Mouse (Mus musculus) myocyte (in vitro differentiated cells): ENCODE results near the gene Gucy2d. TPM values are rescaled to one million over a fixed set of nuclear protein-coding genes. Genes with fewer than 3 reads are reported as not detected.

Source experiments
- H3K27me3 ChIP-seq: one replicate; pipeline ENCODE4 v1.6.1; 2011; ENCODE audit not compliant: control insufficient read depth, insufficient read depth, insufficient read length
- H3K36me3 ChIP-seq: one replicate; pipeline ENCODE4 v1.6.1; 2011; ENCODE audit not compliant: control insufficient read depth, insufficient read depth
- H3K4me2 ChIP-seq: one replicate; pipeline ENCODE4 v1.6.1; 2011; ENCODE audit warnings: low read depth, control low read depth
- H3K4me3 ChIP-seq: one replicate; pipeline ENCODE4 v1.5.1; 2011; ENCODE audit warnings: mild to moderate bottlenecking, control low read depth, moderate library complexity
- H3K79me2 ChIP-seq: one replicate; pipeline ENCODE4 v1.6.1; 2011; ENCODE audit not compliant: control insufficient read depth, insufficient read depth
- H3ac ChIP-seq: one replicate; pipeline ENCODE4 v1.6.1; 2011; ENCODE audit not compliant: control insufficient read depth, insufficient read length
- CEBPB ChIP-seq: IDR thresholded peaks from 2 replicates; pipeline ENCODE4 v1.6.1; 2011; ENCODE audit warnings: mild to moderate bottlenecking, moderate library complexity; ENCODE audit not compliant: poor library complexity, insufficient read depth, severe bottlenecking
- E2F4 ChIP-seq: IDR thresholded peaks from one replicate; pipeline ENCODE4 v1.6.1; 2011; ENCODE audit warnings: mild to moderate bottlenecking, control low read depth, moderate library complexity; ENCODE audit not compliant: insufficient read depth
- MAX ChIP-seq: IDR thresholded peaks from one replicate; pipeline ENCODE4 v1.6.1; 2011; ENCODE audit warnings: low read depth, mild to moderate bottlenecking, control low read depth
- MYOD1 ChIP-seq, 3 experiments: IDR thresholded peaks; one replicate each; pipeline ENCODE4 v1.6.1; 2011; ENCODE audit warnings: control low read depth in 2 of 3, low read depth in 2 of 3, mild to moderate bottlenecking in 2 of 3, moderate library complexity in 1 of 3; ENCODE audit not compliant: insufficient read length in 2 of 3, control insufficient read depth in 1 of 3
- MYOG ChIP-seq, 3 experiments: IDR thresholded peaks; one replicate each; pipeline ENCODE4 v1.6.1; 2011; ENCODE audit warnings: control low read depth in 2 of 3, low read depth in 2 of 3, mild to moderate bottlenecking in 2 of 3; ENCODE audit not compliant: insufficient read length in 2 of 3, control insufficient read depth in 1 of 3, insufficient read depth in 1 of 3
- POLR2A ChIP-seq: IDR thresholded peaks from one replicate; pipeline ENCODE4 v1.6.1; 2011; ENCODE audit warnings: low read depth, mild to moderate bottlenecking, control low read depth, moderate library complexity; ENCODE audit not compliant: insufficient read length
- POLR2AphosphoS2 ChIP-seq: IDR thresholded peaks from one replicate; pipeline ENCODE4 v1.6.1; 2011; ENCODE audit warnings: low read depth, control low read depth; ENCODE audit not compliant: insufficient read length
- REST ChIP-seq: IDR thresholded peaks from one replicate; pipeline ENCODE4 v1.6.1; 2011; ENCODE audit warnings: mild to moderate bottlenecking, control low read depth, moderate library complexity; ENCODE audit not compliant: insufficient read depth, insufficient read length
- SRF ChIP-seq: IDR thresholded peaks from one replicate; pipeline ENCODE4 v1.6.1; 2011; ENCODE audit warnings: low read depth; ENCODE audit not compliant: control insufficient read depth, insufficient read length
- TCF12 ChIP-seq: IDR thresholded peaks from one replicate; pipeline ENCODE4 v1.6.1; 2011; ENCODE audit warnings: mild to moderate bottlenecking, control low read depth; ENCODE audit not compliant: poor library complexity, insufficient read depth, severe bottlenecking
- TCF3 ChIP-seq: IDR thresholded peaks from one replicate; pipeline ENCODE4 v1.6.1; 2011; ENCODE audit warnings: low read depth, control low read depth; ENCODE audit not compliant: insufficient read length
- USF1 ChIP-seq: IDR thresholded peaks from one replicate; pipeline ENCODE4 v1.6.1; 2011; ENCODE audit warnings: low read depth, mild to moderate bottlenecking, control low read depth, moderate library complexity
- polyA plus RNA-seq: library from polyadenylated mRNA; unstranded; fragments of >200 nt; fragmentation: generic; extraction: Trizol; gene quantifications from one replicate; pipeline ENCODE4 v1.2.1, GENCODE M21; 2012; ENCODE audit warnings: missing spikeins

Gucy2d gene
- polyA plus RNA-seq, 1 experiment: not detected

GRCm38 (mm10) chr7:98498101-98498500 lies 57.9 kb downstream of the Gucy2d start:
- no peaks in the 10 kb centered on the region for H3K27me3 ChIP-seq
- no peak overlapping the region for H3K4me2 ChIP-seq
- no peak overlapping the region for H3ac ChIP-seq
- TF ChIP-seq POLR2A (no peak), MAX (no peak), MYOD1 (IDR thresholded peaks at IDR 0.05; ENCODE audit: control insufficient read depth in 1 of 3, insufficient read length in 2 of 3, low read depth in 2 of 3) (no peak), TCF12 (no peak), USF1 (no peak), MYOG (IDR thresholded peaks at IDR 0.05; ENCODE audit: control insufficient read depth in 1 of 3, insufficient read depth in 1 of 3, insufficient read length in 2 of 3, low read depth in 2 of 3) (no peak), POLR2AphosphoS2 (no peak), E2F4 (no peak), SRF (no peak), CEBPB (no peak)
- no peaks in the 10 kb centered on the region for H3K36me3 ChIP-seq
- H3K4me3 ChIP-seq: no peak overlapping the region
- no peaks in the 10 kb centered on the region for H3K79me2 ChIP-seq

- Histone ChIP-seq H3K4me2 (no peak overlapping the region), H3ac (no peak overlapping the region), H3K36me3 (no peaks in the 10 kb centered on the region), H3K79me2 (no peaks in the 10 kb centered on the region), H3K27me3 (no peaks in the 10 kb centered on the region), H3K4me3 (no peak overlapping the region)
- TF ChIP-seq MYOD1 (IDR thresholded peaks at IDR 0.05; ENCODE audit: control insufficient read depth in 1 of 3, insufficient read length in 2 of 3, low read depth in 2 of 3) (no peak), USF1 (no peak), SRF (no peak), E2F4 (no peak), MYOG (IDR thresholded peaks at IDR 0.05; ENCODE audit: control insufficient read depth in 1 of 3, insufficient read depth in 1 of 3, insufficient read length in 2 of 3, low read depth in 2 of 3) (no peak), MAX (no peak), REST (no peak), TCF3 (no peak), POLR2A (no peak), TCF12 (no peak), POLR2AphosphoS2 (no peak), CEBPB (no peak)
These were observed 58.7 kb downstream of the Gucy2d start for GRCm38 (mm10) chr7:98498656-98499560.

GRCm38 (mm10) chr7:98499561-98500292 lies 59.5 kb downstream of the Gucy2d start:
- no peaks in the 10 kb centered on the region for H3K79me2 ChIP-seq
- no peaks in the 10 kb centered on the region for H3K36me3 ChIP-seq
- no peak overlapping the region for H3ac ChIP-seq
- no peak overlapping the region for H3K4me2 ChIP-seq
- H3K4me3 ChIP-seq: no peak overlapping the region
- no peaks in the 10 kb centered on the region for H3K27me3 ChIP-seq
- TF ChIP-seq MYOD1 (IDR thresholded peaks at IDR 0.05; ENCODE audit: control insufficient read depth in 1 of 3, insufficient read length in 2 of 3, low read depth in 2 of 3) (peak in 1 of 3 experiments; percentile 12), MAX (no peak), MYOG (IDR thresholded peaks at IDR 0.05; ENCODE audit: control insufficient read depth in 1 of 3, insufficient read depth in 1 of 3, insufficient read length in 2 of 3, low read depth in 2 of 3) (no peak)

GRCm38 (mm10) chr7:98500470-98500869 lies 60.3 kb downstream of the Gucy2d start:
- H3K27me3 ChIP-seq: no peaks in the 10 kb centered on the region
- H3ac ChIP-seq: no peak overlapping the region
- TF ChIP-seq POLR2AphosphoS2 (no peak), TCF12 (no peak), POLR2A (no peak), E2F4 (no peak), USF1 (no peak), REST (no peak), MYOG (IDR thresholded peaks at IDR 0.05; ENCODE audit: control insufficient read depth in 1 of 3, insufficient read depth in 1 of 3, insufficient read length in 2 of 3, low read depth in 2 of 3) (no peak), MYOD1 (IDR thresholded peaks at IDR 0.05; ENCODE audit: control insufficient read depth in 1 of 3, insufficient read length in 2 of 3, low read depth in 2 of 3) (no peak), CEBPB (no peak), TCF3 (no peak), MAX (no peak), SRF (no peak)
- no peak overlapping the region for H3K4me3 ChIP-seq
- no peaks in the 10 kb centered on the region for H3K36me3 ChIP-seq
- H3K79me2 ChIP-seq: no peaks in the 10 kb centered on the region
- no peak overlapping the region for H3K4me2 ChIP-seq
